Mouse (Mus musculus) C2C12 (cell line): ENCODE measurements around the gene Galntl6. TPM values are rescaled to one million over a fixed set of nuclear protein-coding genes. Genes with fewer than 3 reads are reported as not detected.

ENCODE experiments used
- H3K27me3 ChIP-seq: one replicate; pipeline ENCODE4 v1.6.1; 2011; ENCODE audit not compliant: control insufficient read depth, insufficient read depth, insufficient read length
- H3K36me3 ChIP-seq: one replicate; pipeline ENCODE4 v1.6.1; 2011; ENCODE audit not compliant: control insufficient read depth, insufficient read depth
- H3K4me3 ChIP-seq: one replicate; pipeline ENCODE4 v1.5.1; 2011; ENCODE audit warnings: mild to moderate bottlenecking, control low read depth; ENCODE audit not compliant: poor library complexity, insufficient read depth, severe bottlenecking
- H3K79me2 ChIP-seq: one replicate; pipeline ENCODE4 v1.6.1; 2011; ENCODE audit not compliant: control insufficient read depth, insufficient read depth
- H3K79me3 ChIP-seq: one replicate; pipeline ENCODE4 v1.6.1; 2011; ENCODE audit warnings: low read depth, control low read depth
- H3ac ChIP-seq: one replicate; pipeline ENCODE3; 2011; ENCODE audit warnings: low read depth; ENCODE audit not compliant: control insufficient read depth, insufficient read length
- CEBPB ChIP-seq: IDR thresholded peaks from one replicate; pipeline ENCODE4 v1.6.1; 2011; ENCODE audit warnings: low read depth, mild to moderate bottlenecking, control low read depth, moderate library complexity
- CTCF ChIP-seq: IDR thresholded peaks from one replicate; pipeline ENCODE4 v1.5.1; 2011; ENCODE audit not compliant: control insufficient read depth, insufficient read depth, insufficient read length
- FOSL1 ChIP-seq: IDR thresholded peaks from one replicate; pipeline ENCODE4 v1.8.0; 2011; ENCODE audit warnings: mild to moderate bottlenecking, low read length; ENCODE audit not compliant: poor library complexity, insufficient read depth, severe bottlenecking
- MAX ChIP-seq: IDR thresholded peaks from one replicate; pipeline ENCODE4 v1.6.1; 2011; ENCODE audit warnings: mild to moderate bottlenecking, control low read depth
- MYOD1 ChIP-seq: IDR thresholded peaks from one replicate; pipeline ENCODE4 v1.6.1; 2011; ENCODE audit warnings: low read depth; ENCODE audit not compliant: control insufficient read depth, insufficient read length
- MYOG ChIP-seq: IDR thresholded peaks from one replicate; pipeline ENCODE4 v1.6.1; 2011; ENCODE audit not compliant: control insufficient read depth, insufficient read length; ENCODE audit errors: extremely low read depth
- USF1 ChIP-seq: IDR thresholded peaks from one replicate; pipeline ENCODE4 v1.6.1; 2011; ENCODE audit warnings: low read depth, mild to moderate bottlenecking, control low read depth, moderate library complexity
- polyA plus RNA-seq: library from polyadenylated mRNA; unstranded; fragments of >200 nt; fragmentation: generic; extraction: Trizol; gene quantifications from one replicate; pipeline ENCODE4 v1.2.1, GENCODE M21; 2012; ENCODE audit warnings: missing spikeins

Galntl6 gene
- polyA plus RNA-seq, 1 experiment: not detected

DNA sequence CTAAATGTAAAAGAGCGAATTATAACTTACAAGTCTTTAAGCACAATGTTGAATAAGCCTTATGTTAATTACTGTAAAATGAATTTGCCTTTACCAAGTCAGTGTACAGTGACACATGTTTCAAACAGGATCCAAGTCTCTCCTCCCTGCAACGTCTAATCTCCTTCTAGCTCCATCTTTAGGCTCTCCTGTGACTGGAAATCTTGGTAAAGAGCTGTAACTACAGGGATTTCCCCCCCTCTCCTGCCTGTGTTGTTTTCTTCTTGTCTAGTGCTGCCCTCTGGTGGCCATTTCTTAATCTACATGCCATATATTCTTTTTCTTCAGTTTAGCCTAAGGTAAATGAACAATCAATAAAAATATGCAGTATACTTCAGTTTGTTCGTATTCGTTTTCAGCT lies 1112.1 kb downstream of the Galntl6 start:
- Histone ChIP-seq H3K36me3 (no peaks in the 10 kb centered on the region), H3K79me3 (no peaks in the 10 kb centered on the region), H3K4me3 (no peak overlapping the region)

DNA sequence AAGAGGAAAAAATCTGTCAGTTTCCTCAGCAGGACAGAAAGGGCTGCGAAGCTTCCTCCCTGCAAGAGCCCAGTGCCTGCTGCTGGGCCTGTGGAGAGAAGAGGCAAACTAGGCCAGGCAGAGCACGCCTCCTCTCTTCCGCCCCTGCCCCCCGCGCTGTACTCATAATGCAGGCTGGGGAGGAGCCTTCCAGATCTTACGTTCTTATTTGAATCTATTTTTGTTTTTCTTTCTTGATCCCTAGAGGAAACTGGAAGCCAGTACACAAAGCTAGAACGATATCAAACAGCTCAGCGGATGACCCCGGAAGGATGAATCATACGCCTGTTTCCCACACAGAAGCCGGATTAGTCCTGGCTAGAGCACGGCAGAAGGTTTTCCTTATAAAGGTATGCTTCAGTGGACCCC lies 1112.6 kb downstream of the Galntl6 start:
- no peaks in the 10 kb centered on the region for H3K36me3 ChIP-seq
- H3ac ChIP-seq: peak overlapping the region; percentile 45
- H3K79me2 ChIP-seq: no peaks in the 10 kb centered on the region
- H3K4me3 ChIP-seq: no peak overlapping the region
- no peaks in the 10 kb centered on the region for H3K79me3 ChIP-seq
- TF ChIP-seq MYOG (no peak), MAX (peak; percentile 33)
- no peaks in the 10 kb centered on the region for H3K27me3 ChIP-seq

More for the DNA sequence above, 1112.1 kb downstream of the Galntl6 start:
- Histone ChIP-seq H3K27me3 (no peaks in the 10 kb centered on the region), H3ac (no peak overlapping the region), H3K79me2 (no peaks in the 10 kb centered on the region)
- TF ChIP-seq USF1 (no peak), MAX (no peak), MYOD1 (no peak), MYOG (no peak), CTCF (no peak), FOSL1 (no peak), CEBPB (no peak)

DNA sequence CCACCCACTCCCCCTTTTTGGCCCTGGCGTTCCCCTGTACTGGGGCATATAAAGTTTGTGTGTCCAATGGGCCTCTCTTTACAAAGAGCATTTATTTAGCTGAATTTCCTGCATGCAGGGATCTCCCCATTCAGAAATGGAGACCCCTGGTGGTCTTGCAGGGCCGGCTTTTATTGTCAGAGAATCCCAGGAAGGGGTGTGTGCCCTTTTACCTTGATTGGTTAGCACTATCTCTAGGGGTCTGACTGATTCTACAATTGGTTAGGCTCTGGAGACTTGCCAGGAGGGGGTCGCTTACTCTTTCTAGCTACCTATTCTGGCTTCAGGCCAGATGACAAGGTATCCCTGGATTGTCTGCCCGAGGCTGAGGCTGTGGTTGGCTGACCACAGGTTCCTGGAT lies 1119.0 kb downstream of the Galntl6 start:
- Histone ChIP-seq H3K36me3 (no peaks in the 10 kb centered on the region), H3K79me3 (no peaks in the 10 kb centered on the region), H3K4me3 (no peak overlapping the region), H3K27me3 (no peaks in the 10 kb centered on the region), H3ac (no peak overlapping the region), H3K79me2 (no peaks in the 10 kb centered on the region)
- no peak for TF ChIP-seq USF1
- TF ChIP-seq MAX: no peak
- no peak for TF ChIP-seq CTCF
- no peak for TF ChIP-seq MYOG
- no peak for TF ChIP-seq FOSL1
- no peak for TF ChIP-seq MYOD1
- no peak for TF ChIP-seq CEBPB

DNA sequence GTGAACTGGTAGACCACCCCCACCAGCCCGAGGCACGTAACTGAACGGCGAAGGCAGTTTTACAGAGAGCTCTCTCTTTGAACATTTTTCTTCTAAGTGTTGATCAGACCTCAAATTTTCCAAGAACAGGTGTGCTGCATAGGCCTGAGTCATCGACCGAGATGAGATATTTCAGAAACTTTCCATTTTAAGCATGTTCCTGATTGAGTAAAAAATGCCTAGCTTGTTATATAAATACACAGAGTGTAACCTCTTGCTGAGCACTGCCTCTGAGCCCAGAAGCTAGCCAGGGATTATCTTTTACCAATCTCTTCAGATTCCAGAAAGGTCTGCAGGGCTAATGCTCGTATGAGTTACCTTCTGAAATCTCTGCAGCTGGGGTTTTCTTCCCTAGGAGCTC lies 1120.2 kb downstream of the Galntl6 start:
- Histone ChIP-seq H3K27me3 (no peaks in the 10 kb centered on the region), H3K4me3 (no peak overlapping the region), H3K79me2 (no peaks in the 10 kb centered on the region), H3K79me3 (no peaks in the 10 kb centered on the region), H3K36me3 (no peaks in the 10 kb centered on the region), H3ac (no peak overlapping the region)
- no peak for TF ChIP-seq MYOG
- TF ChIP-seq MYOD1: no peak
- TF ChIP-seq FOSL1: no peak
- TF ChIP-seq CEBPB: no peak
- no peak for TF ChIP-seq USF1
- no peak for TF ChIP-seq MAX
- TF ChIP-seq CTCF: no peak

DNA sequence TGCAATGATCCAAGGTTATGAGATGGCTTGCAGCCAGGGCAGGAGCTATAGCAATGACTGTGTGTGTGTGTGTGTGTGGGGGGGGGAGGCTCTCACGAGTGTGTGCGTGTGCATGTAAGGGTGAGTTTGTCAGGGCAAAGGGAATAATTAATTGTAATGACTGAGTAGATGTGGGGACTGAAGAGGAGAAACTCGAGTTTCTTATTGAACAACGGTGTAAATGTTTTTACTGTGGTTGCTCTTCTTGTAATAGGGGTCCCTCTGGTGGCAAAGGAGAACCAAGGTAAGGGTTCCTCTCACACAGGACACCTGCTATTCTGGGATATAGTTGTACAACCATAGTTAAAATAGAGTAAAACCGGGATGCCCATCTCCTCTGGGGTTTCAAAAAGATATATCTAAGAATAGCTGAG lies 1121.1 kb downstream of the Galntl6 start:
- Histone ChIP-seq H3ac (no peak overlapping the region), H3K36me3 (no peaks in the 10 kb centered on the region), H3K27me3 (no peaks in the 10 kb centered on the region), H3K4me3 (no peak overlapping the region), H3K79me2 (no peaks in the 10 kb centered on the region), H3K79me3 (no peaks in the 10 kb centered on the region)
- TF ChIP-seq CTCF: peak; percentile 14
- no peak for TF ChIP-seq MAX

DNA sequence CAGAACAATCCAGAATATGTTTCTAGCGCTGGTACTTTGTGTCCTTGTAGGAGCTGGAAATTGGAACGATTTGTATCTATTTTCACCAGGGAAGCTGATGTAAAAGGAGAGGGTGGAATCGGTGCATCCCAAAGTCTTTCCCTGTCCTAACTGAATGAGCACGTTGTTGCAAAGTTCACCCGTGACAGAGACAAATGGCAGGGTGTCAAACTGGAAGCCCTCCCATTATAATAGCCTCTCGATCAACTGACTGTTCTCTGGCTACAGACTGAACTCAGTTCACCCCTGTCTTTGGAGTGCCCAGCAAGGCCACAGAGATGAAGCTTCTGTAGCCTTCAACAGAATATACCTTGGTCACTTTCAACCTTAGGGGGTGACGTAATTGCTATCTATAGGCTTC lies 1132.9 kb downstream of the Galntl6 start:
- Histone ChIP-seq H3K27me3 (no peaks in the 10 kb centered on the region), H3K4me3 (no peak overlapping the region), H3K36me3 (no peaks in the 10 kb centered on the region), H3K79me3 (no peaks in the 10 kb centered on the region), H3K79me2 (no peaks in the 10 kb centered on the region), H3ac (no peak overlapping the region)
- TF ChIP-seq MYOD1 (no peak), CEBPB (no peak), USF1 (no peak), CTCF (no peak), FOSL1 (no peak), MYOG (no peak), MAX (no peak)
